Mouse (Mus musculus): ENCODE results near the gene Angptl7.

- TF ChIP-seq POLR2A (IDR thresholded peaks at IDR 0.05; ENCODE audit: borderline replicate concordance, extremely low read depth, low read depth, low read length): no peak
- TF ChIP-seq CTCF (IDR thresholded peaks at IDR 0.05; ENCODE audit: insufficient read depth, low read length): no peak
These were observed 9.8 kb downstream of the Angptl7 start for GRCm38 (mm10) chr4:148490502-148490901.

All from lung, adult 2 months (tissue).